Mouse (Mus musculus): ENCODE results near the gene Atp5g3. TPM values are rescaled to one million over a fixed set of nuclear protein-coding genes. Genes with fewer than 3 reads are reported as not detected.
A peak's percentile ranks its signal among the peaks of the same experiment; 100 is the strongest.
"Not testable (repeated sequence)": the region's sequence is repeated elsewhere in the genome, so short reads cannot be mapped to it uniquely, and the experiment has no call there.

The Atp5g3 gene
- total RNA-seq (2021), result 100 to 1,000 TPM; 540 to 822 TPM
- long read RNA-seq, experiment 1, transcript Atp5g3-201 (5 exons, 714 nt), result major isoform, 60 of 109 reads
- long read RNA-seq, experiment 1, transcript Atp5g3-202 (5 exons, 723 nt), result minor isoform, 26 of 109 reads
- long read RNA-seq, experiment 1, partial matches to known transcripts, result 15 of 109 reads
- long read RNA-seq, experiment 1, other reads (novel, unspliced or antisense), result 7 of 109 reads
- long read RNA-seq, experiment 2, transcript Atp5g3-202 (5 exons, 723 nt), result minor isoform, 127 of 570 reads
- long read RNA-seq, experiment 2, transcript Atp5g3-201 (5 exons, 714 nt), result major isoform, 348 of 570 reads
- long read RNA-seq, experiment 2, partial matches to known transcripts, result 76 of 570 reads
- long read RNA-seq, experiment 2, other reads (novel, unspliced or antisense), result 17 of 570 reads

DNA sequence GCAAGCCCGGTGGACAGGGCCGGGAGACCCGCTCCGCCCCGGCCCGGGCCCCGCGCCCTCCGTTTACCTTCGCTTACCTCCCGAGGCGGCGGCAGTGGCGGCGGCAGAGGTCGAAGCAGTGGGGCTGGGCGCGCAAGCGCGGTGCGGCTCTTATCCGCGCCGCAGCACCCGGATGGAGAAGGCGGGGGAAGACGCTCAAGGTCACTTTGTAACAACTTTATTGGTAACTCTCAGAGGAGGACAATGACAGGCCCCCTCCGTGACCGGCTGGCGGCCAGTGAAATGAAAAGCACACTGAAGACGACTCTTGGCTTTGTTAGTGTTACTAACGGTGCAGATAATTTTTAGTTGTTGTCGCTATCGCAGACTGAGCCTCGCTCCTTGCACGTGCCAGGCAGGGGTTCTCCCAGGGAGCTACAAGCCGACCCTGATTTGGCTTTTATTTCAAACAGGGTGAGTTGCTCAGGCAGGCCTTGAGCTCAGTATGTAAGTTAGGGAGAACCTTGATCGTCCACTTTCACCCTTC is at the start of gene Atp5g3:
Gene Atp5g3, minus strand, starts transcription at position 152 of the 526 bp plus-strand sequence.
- peak; percentile 91 to 94 for DNase-seq (ENCODE audit: low spot score in 2 of 2)

DNA sequence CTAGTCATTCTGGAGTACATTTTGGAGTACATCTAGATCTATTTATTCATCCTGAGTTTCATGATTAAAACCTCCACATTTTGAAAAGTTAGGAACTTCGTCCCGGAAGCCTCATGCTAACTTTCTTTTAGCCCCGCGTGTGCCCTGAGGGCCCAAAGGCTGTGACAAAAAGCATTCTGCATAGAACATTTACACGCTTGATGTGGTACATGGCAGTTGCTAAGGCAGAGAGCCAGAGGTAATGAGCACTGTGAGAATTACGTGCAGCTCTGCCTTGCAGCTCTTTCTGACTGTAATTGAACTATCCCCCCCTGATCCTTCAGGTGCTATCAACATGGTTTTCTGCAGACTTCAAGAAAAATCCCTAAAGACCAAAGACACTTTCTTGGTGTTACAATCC is 47.2 kb upstream of the Atp5g3 start:
- no peak for DNase-seq (ENCODE audit: low spot score in 2 of 2)

DNA sequence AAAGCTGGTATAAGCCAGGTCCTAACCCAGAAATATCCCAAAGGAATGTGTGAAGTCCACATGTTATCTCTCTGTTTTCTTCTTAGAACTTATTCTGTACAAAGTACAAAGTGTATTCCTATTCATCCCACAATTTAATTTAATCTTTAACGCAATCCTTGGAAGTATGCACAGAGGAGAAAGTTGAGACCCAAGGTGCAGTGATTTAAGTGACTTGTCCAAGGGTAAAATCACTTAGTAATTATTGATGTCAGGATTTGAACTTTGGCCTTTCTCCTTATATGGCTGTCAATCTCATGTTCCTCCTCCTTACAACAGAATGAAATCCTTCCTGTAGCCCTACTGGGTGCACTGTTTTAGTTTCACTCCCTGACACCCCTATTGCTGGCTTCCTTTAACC is 42.5 kb upstream of the Atp5g3 start:
- DNase-seq (ENCODE audit: low spot score in 2 of 2), result no peak

DNA sequence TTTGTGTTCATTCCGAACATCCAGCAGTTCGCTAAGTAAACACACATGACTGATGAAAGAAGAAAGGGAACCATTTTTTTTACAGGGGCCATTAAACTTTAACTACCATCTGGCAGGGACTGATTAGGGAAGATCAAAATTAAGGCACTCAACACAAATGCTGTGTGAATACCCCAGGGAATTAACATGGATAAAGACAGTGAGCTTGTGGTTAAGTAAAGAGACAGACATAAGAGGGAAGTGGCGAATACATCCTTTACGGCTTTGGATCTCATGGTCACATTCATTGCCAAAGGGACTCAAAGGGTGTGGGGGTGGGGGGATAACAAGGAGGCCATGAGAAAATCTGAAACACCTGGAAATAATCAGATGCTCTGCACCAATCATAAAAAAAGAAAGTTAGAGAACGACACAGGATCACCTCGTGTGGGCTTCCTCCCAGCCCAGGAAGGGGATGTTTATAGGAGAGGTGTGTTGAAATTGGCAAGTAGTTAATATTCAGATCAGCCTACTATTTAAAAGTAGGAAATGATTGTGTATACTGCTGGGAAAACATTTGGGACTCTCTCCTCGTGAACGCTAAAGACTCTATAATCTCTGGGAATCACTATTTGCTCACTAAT is 41.6 kb upstream of the Atp5g3 start:
- DNase-seq (ENCODE audit: low spot score in 2 of 2), result no peak

DNA sequence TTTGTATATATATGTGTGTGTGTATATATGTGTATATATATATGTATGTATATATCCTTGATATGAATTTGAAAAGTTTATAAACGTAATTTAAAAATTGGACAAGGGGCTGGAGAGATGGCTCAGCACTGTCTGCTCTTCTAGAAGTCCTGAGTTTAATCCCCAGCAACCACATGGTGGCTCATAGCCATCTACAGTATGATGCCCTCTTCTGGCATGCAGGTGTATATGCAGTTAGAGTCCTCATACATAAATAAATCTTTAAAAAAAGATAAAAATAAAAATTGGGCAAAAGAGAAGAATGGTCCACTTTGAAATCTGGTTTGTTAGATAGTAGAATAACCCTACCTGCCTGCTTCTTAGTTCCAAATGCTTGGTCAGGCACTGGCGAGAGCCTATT is 36.2 kb upstream of the Atp5g3 start:
- DNase-seq (ENCODE audit: low spot score in 2 of 2), result no peak

DNA sequence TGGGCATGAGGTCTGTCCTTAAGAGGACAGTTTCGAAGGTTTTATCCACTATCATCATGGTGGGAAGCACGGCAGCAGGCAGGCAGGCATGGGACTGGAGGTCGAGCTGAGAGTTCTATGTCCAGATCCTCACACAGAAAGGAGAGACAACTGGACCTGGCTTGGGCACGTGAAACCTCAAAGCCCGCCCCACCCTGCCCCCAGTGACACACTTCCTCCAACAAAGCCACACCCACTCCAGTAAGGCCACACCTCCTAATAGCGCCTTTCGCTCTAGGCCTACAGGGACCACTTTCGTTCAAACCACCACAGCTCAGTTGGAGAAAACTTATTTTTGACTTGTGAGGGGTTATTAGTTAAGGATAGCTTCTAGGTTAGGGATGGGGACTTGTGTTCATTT is 32.6 kb upstream of the Atp5g3 start:
- no peak for DNase-seq (ENCODE audit: low spot score in 2 of 2)

DNA sequence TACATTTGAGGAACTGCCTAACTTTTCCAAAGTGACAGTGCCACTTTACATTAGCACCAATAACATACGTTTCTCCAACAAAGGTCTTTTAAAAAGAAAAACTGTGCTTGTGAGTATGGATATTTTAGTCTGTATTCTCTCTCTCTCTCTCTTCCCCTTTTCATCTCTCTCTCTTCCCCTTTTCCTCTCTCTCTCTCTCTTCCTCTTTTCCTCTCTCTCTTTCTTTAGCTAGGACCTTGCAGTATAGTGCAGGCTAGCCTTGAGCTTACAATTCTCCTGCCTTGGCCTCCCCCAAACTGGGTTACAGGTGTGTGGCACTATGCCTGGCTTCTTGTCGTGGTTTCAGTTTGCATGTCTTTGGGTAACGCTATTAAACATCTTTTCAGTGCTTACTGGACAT is 31.7 kb upstream of the Atp5g3 start:
- no peak for DNase-seq (ENCODE audit: low spot score in 2 of 2)

DNA sequence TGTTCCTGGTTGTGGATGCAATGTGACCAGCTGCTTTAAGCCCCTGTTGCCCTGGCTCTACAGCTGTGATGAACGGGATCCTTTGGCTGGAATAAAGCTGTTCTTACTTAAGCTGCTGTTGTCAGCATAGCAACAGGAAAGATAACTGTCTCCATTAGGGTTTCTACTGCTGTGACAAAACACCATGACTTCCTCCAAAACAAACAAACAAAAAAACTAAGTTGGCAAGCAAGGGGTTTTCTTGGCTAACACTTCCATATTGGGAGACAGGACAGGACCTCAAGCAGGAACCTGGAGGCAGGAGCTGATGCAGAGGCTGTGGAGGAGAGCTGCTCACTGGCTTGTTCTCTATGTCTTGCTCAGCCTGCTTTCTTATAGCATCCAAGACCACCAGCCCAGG is 30.2 kb upstream of the Atp5g3 start:
- DNase-seq (ENCODE audit: low spot score in 2 of 2), result no peak

GRCm38 (mm10) chr2:73940471-73940870 is 29.3 kb upstream of the Atp5g3 start:
- no peak for DNase-seq (ENCODE audit: low spot score in 2 of 2)

- no peak for DNase-seq (ENCODE audit: low spot score in 2 of 2)
Observed at GRCm38 (mm10) chr2:73938896-73939295, 27.8 kb upstream of the Atp5g3 start.

GRCm38 (mm10) chr2:73932676-73933313 is 21.7 kb upstream of the Atp5g3 start:
- DNase-seq (ENCODE audit: low spot score in 2 of 2), result no peak

DNA sequence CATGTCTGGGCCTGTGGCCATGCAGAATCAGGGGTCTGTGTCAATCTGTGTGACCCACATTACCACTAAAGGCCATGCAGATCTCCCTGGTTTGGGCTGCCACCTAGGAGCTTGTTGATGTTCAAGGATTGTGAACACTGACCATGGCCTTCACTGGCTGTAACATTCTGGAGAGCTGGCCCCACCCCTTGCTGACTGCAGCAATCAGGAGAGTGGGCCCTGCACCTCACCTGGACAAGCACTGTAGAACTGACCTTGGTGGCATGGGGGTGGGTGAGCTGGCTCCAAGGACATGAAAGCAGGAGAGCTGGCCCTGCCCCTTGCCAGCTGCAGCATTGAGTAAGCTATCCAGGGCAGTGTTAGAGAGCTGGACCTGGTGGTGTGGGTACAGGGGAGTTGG is 16.6 kb upstream of the Atp5g3 start:
- no peak for DNase-seq (ENCODE audit: low spot score in 2 of 2)

DNA sequence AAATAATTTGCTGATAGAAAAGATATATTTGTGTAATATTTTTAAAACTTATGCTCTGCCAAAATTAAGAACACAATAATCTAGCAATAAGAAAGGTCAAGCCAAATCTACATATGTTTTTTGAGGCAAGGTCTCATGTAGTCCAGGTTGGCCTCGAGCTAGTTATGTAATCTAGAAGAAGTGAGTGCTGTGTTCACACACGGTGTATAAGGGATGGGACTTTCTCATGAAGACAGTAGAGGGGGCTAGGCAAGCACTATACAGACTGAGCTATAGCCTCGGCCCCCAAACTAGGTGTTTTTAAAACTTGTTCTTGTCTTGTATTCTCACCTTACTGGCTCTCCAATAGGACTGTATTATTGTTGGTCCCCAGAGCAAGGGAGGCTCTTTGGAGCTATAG is 14.4 kb upstream of the Atp5g3 start:
- DNase-seq (ENCODE audit: low spot score in 2 of 2), result no peak

- peak; percentile 66 to 67 for DNase-seq (ENCODE audit: low spot score in 2 of 2)
Observed at GRCm38 (mm10) chr2:73925089-73925488, 14.0 kb upstream of the Atp5g3 start.

DNA sequence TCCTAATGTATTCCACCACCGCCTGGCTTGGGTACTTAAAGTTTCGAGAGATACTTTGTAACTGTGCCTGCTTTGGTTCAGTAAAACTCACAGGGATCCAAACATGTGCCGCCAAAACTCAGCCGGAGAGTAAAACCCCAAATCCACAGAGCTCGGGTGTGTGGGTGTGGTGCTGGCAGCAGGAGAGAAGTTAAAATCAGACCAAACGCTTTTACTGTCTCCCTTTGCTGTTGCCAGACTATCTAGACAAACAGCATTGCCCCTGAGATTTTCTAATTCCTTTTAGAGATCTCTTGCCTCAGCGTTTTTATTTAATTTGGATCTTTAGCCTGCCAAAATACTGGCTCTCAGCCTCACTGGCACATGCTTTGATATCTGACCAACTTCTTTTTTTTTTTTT is 8.5 kb upstream of the Atp5g3 start:
- no peak for DNase-seq (ENCODE audit: low spot score in 2 of 2)

- no peak for DNase-seq (ENCODE audit: low spot score in 2 of 2)
Observed at GRCm38 (mm10) chr2:73912264-73912663, 1.1 kb upstream of the Atp5g3 start.

DNA sequence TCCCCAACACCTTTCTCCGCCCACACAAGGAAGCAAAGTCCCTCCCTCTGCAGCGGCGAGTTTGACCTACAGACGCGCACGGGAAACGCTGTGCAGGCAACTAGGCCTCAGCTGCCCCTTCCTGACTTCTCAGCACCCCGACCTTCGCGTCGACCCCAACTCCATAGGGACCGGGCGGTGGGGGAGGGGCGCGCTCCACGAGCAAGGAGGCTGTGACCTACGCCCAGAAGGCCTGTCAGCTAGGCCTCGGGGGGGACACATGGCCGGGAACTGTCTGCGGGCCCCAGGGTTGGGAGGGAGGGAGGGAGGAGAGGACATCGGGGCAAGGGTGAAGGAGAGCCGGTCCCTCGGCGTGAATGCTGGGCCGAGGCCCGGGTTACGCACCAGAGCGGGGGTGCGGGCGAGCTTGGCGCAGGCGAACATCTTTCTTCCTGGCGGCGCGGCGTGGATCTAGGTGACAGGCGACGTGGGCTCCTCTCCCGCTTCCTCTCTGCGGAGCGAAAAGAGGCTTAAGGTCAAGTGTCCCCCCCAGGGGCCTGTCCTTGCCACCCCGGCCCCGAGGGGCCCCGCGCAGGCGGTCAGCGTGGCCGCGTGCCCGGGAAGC is 453 bp downstream of the Atp5g3 start:
- peak; percentile 43 to 63 for DNase-seq (ENCODE audit: low spot score in 2 of 2)

GRCm38 (mm10) chr2:73909116-73909515 is 2.0 kb downstream of the Atp5g3 start:
- DNase-seq (ENCODE audit: low spot score in 2 of 2), result no peak

- DNase-seq (ENCODE audit: low spot score in 2 of 2), result not testable (repeated sequence)
Observed at GRCm38 (mm10) chr2:73904679-73905078, 6.4 kb downstream of the Atp5g3 start.

GRCm38 (mm10) chr2:73903536-73903935 is 7.6 kb downstream of the Atp5g3 start:
- no peak for DNase-seq (ENCODE audit: low spot score in 2 of 2)

GRCm38 (mm10) chr2:73902328-73902727 is 8.8 kb downstream of the Atp5g3 start:
- not testable (repeated sequence) for DNase-seq (ENCODE audit: low spot score in 2 of 2)

DNA sequence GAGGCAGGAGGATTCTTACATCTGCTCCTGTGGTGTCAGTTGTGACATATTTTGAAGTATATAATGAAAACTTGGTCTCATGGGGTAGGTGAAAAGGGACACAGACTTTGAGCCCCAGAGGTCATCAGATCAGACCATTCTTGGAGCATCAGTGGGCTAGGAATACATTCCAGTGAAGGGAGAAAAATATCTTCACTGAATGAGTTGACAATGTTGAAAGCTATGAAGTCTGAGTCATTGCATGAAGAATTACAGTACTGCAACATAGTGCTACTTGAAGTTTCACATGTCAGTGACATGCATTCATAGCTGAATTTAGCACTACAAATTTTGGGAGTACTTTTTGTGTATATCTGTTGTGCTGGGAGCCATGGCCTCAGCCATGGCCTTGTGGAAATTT is 10.0 kb downstream of the Atp5g3 start:
- DNase-seq (ENCODE audit: low spot score in 2 of 2), result no peak

All from adrenal gland, adult 18-20 months (tissue).